Mouse (Mus musculus) left cerebral cortex, adult 2 months (tissue): ENCODE results near the gene Il6st. TPM values are rescaled to one million over a fixed set of nuclear protein-coding genes. Genes with fewer than 3 reads are reported as not detected.

Source experiments
- DNase-seq, 2 experiments: peaks; one replicate each; pipeline ENCODE4 v3.0.0; 2021 to 2022; ENCODE audit warnings: low spot score in 2 of 2, mixed read lengths in 1 of 2; ENCODE audit errors: extremely low spot score in 1 of 2
- H3K27ac ChIP-seq: fragments of 200-600 bp; 2 replicates; pipeline ENCODE4 v1.8.1; 2022
- H3K4me3 ChIP-seq: fragments of 200-600 bp; 2 replicates; pipeline ENCODE4 v1.8.1; 2022
- CTCF ChIP-seq: fragments of 200-600 bp; IDR thresholded peaks from 2 replicates; pipeline ENCODE4 v1.8.1; 2022; ENCODE audit warnings: antibody characterized with exemption, mild to moderate bottlenecking, moderate library complexity
- intact Hi-C: fragments of 180-260 bp; cut with DNase I; formaldehyde crosslinking; loops from one replicate; pipeline ENCODE4 v1.15.1; 2025
- total RNA-seq, 2 experiments: library from RNA; stranded (reverse); gene quantifications; 2 replicates each; pipeline ENCODE4 v1.2.3; 2021

The Il6st gene
- total RNA-seq, 2 experiments from 2014 or later = 73.3 to 80.1 TPM

DNA sequence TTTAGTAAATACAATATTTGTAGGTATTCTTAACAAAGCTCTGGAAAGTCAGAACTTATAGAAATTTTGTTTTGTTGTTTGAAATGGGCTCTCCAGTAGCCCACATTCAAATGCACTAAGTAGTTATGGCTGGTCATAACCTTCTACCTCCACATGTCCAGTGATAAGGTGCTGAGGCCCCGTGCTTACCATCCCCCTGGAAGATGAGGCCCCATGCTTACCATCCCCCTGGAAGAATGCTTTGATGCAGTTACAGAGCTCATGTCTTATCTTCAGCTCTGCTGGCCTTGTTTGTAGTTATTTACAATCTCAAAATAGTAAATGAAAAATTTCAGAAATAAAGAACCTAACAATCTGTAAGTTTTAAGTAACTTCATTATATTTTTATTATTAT lies 28.4 kb downstream of the Il6st start:
- Histone ChIP-seq H3K4me3 (no peak overlapping the region), H3K27ac (no peak overlapping the region)
- TF ChIP-seq CTCF = no peak
- DNase-seq = no peak
- intact Hi-C loops = no loop called here

DNA sequence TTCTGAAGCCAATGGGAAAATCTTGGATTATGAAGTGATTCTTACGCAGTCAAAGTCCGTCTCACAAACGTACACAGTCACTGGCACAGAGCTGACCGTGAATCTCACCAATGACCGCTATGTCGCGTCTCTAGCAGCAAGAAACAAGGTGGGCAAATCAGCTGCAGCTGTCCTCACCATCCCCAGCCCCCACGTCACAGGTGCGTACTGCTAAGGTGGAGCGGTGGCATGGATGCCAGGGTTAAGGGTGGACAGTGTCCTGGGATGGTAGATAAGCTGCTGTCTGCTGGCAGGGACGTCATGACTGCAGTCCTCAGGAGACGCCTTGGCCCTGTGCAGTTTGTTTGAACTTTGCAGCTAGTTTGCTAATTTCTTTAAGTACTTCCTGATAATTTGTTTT lies 30.7 kb downstream of the Il6st start:
- intact Hi-C loops = no loop called here
- no peak for DNase-seq

DNA sequence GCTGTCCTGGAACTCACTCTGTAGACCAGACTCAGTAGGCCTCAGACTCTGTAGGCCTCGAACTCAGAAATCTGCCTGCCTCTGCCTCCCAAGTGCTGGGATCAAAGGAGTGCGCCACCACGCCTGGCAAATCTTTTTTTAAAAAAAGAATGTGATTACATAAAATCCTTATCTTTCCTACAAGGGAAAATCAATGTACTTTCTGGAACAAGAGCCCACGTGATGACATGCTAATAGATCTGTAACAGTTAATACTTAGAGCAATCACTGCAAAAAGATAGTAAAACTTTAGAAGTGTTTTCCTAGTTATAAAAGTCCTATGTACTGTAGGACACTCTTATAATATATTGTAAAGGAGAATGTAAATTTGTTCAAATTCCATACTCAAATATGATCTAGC lies 36.2 kb downstream of the Il6st start:
- no peak for DNase-seq
- intact Hi-C loops = loop anchor here (10.0 kb wide), 1 partner anchor 715 kb away; no protein-coding TSS in a partner anchor
- no peak overlapping the region for H3K4me3 ChIP-seq
- TF ChIP-seq CTCF = no peak
- no peak overlapping the region for H3K27ac ChIP-seq

More for the DNA sequence above, 30.7 kb downstream of the Il6st start:
- Histone ChIP-seq H3K27ac (no peak overlapping the region), H3K4me3 (no peak overlapping the region)
- no peak for TF ChIP-seq CTCF

DNA sequence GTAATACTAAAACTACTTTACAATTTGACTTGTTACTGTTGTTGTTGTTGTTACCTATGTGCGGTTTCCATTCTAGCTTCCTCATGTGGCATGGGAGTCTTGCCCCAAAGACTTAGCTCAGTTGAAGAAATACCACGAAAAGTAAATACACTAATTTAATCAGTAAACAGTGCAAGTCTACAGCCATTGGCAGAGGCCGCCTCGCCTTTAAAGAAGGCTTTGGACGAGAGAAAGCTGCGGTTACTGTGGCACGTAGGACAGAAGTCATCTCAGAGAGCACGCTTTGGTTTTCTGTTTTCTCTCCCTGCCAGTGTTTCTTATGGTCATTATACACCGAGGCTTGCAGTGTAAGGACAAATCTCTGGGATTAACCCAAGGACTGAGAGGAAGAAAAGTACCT lies 36.6 kb downstream of the Il6st start:
- no peak for TF ChIP-seq CTCF
- H3K27ac ChIP-seq = no peak overlapping the region
- intact Hi-C loops = loop anchor here (10.0 kb wide), 1 partner anchor 716 kb away; no protein-coding TSS in a partner anchor
- H3K4me3 ChIP-seq = no peak overlapping the region
- no peak for DNase-seq

DNA sequence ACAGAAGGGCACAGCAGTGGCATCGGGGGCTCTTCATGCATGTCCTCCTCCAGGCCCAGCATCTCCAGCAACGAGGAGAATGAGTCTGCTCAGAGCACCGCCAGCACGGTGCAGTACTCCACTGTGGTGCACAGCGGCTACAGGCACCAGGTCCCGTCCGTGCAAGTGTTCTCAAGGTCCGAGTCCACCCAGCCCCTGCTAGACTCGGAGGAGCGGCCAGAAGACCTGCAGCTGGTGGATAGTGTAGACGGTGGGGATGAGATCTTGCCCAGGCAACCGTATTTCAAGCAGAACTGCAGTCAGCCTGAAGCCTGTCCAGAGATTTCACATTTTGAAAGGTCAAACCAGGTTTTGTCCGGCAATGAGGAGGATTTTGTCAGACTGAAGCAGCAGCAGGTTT lies 40.0 kb downstream of the Il6st start:
- no peak overlapping the region for H3K27ac ChIP-seq
- DNase-seq = no peak
- no peak overlapping the region for H3K4me3 ChIP-seq
- TF ChIP-seq CTCF = no peak
- intact Hi-C loops = loop anchor here (10.0 kb wide), 1 partner anchor 719 kb away; no protein-coding TSS in a partner anchor

DNA sequence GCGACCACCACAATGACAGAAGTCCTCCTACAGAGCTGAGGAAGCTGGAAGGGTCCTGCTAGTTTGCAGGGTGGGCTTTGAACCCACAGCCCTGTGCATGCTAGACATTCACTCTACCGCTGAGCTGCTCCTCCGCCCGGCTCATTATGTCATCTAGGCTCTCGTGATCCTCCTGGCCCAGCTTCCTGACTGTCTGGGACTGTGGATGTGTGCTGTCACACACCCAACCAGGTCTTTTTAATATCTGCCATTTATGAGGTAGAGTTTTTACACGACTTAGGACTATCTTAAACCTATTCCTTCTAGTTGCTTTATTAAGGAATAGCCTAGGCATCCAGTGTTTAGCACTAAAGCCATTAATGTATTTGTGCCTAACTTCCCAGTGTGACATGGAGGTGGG lies 41.6 kb downstream of the Il6st start:
- TF ChIP-seq CTCF = no peak
- no peak for DNase-seq
- no peak overlapping the region for H3K27ac ChIP-seq
- intact Hi-C loops = loop anchor here (10.0 kb wide), 1 partner anchor 721 kb away; no protein-coding TSS in a partner anchor
- H3K4me3 ChIP-seq = no peak overlapping the region

DNA sequence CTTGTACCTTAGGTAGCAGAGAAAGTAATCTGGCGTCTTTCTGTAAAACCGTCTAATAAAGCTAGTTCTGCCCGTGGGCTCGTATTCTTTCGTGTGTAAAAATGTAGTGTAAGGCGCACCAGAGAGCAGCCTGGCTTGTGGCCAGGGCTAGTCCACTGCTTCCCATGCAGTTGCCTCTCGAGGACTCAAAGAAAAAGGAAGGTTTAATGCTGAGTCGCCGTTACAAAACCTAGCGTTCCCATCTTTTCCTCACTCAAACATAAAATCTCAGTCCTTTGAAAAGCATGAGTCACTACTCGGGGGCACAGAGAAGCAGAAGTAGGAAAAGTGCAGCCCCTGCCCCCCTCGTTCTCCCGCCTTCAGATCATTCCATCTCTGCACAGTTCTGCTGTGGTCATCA lies 42.9 kb downstream of the Il6st start:
- no peak overlapping the region for H3K4me3 ChIP-seq
- no peak overlapping the region for H3K27ac ChIP-seq
- no peak for DNase-seq
- TF ChIP-seq CTCF = no peak
- intact Hi-C loops = loop anchor here (10.0 kb wide), 1 partner anchor 722 kb away; no protein-coding TSS in a partner anchor

DNA sequence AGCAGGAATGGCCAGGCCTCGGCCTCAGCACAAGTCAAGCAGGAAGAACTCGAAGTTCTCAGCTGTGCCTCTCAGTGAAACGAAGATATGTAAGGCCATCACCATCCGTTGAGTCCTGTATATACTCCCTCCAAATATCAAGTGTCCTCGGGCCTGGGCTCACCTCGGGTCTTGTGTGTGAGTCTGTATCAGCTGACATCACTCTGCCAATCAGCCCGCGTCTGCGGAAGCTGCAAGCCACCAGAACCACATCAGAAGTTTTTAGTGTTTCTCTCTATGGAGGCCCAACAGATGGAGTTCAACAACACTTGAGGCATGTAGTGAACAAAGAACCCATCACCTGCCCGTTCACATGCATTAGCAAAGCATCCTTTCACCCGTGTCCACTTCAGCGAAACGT lies 43.8 kb downstream of the Il6st start:
- Histone ChIP-seq H3K4me3 (no peak overlapping the region), H3K27ac (no peak overlapping the region)
- intact Hi-C loops = loop anchor here (2.0 to 10.0 kb wide), 2 partner anchors 235 to 723 kb away; no protein-coding TSS in a partner anchor
- TF ChIP-seq CTCF = no peak
- DNase-seq = no peak

DNA sequence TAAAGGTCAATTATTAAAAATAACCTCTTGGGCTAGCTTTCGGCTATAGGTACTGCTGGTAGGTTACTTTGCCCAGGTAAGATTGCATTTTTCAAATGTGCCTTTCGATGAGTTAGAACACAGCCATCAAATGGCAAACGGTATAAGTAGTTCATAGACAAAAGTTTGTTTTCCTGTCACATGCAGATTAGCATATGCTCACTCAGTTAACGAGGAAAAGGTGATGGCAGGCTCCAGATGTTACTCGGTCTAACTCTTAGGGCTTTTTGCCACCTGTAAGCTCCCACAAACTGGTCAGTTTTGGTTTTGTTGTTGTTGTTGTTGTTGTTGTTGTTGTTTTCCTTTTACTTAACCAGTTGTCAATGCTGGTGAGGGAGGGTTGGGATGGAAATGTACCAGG lies 44.6 kb downstream of the Il6st start:
- Histone ChIP-seq H3K4me3 (no peak overlapping the region), H3K27ac (no peak overlapping the region)
- no peak for DNase-seq
- intact Hi-C loops = loop anchor here (2.0 to 10.0 kb wide), 2 partner anchors 236 to 724 kb away; no protein-coding TSS in a partner anchor
- no peak for TF ChIP-seq CTCF

DNA sequence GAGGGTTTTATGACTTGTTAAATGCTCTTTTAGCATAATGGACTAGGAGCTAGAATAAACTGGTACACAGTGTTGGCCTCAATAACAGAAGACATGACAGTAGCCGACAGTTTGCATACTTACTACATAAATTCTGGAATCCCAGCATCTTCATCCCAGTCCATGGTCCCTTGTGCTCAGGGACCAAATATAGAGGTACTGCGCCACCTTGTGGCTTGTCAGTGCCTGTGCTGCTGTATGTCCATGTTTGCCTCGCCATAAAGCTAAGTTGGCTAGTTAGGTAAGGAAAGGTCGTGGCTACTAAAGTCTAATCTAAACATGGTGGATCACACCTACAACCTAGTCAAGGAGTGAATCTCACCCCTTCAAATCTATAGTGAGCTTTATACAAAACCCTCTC lies 45.6 kb downstream of the Il6st start:
- no peak overlapping the region for H3K4me3 ChIP-seq
- H3K27ac ChIP-seq = no peak overlapping the region
- intact Hi-C loops = loop anchor here (1.0 to 10.0 kb wide), 3 partner anchors 201 to 725 kb away; no protein-coding TSS in a partner anchor
- peak; percentile 92 for TF ChIP-seq CTCF
- peak; percentile 47 to 55 for DNase-seq

DNA sequence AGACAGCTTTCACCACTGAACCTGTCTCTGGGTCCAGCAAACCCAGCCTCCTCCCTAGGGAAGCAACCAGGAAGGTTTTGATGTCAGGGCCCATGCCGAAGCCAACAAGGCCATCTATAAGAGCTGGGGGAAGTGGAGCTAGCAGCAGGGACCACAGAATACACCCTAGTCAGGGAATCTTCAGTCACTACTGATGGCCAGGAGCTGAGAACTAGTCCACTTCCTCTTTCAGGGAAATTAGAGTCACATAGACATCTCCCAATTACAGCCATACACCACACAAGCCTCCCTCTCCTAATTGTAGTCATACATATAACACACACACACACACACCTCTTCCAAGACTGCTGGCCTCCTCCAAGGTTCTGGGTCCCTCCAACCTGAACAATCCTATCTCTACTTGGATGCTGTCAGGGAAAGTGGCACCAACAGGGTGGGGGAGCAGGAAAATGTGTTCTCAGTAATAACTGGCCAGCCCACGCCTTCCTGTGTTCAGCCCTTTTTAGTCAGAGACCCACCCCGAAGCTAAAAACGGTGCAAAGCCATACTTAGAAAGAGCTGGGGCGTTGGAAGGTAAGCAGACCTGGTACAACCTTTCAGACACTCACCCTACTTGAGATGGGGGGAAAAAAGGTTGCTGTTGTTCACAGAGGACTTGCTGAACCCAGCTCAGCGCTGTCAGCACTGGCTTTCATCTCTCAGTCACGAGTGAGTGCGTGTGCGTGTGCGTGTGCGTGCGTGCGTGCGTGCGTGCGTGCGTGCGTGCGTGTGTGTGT lies 46.8 kb downstream of the Il6st start:
- intact Hi-C loops = no loop called here
- DNase-seq = no peak
- Histone ChIP-seq H3K4me3 (no peak overlapping the region), H3K27ac (no peak overlapping the region)
- TF ChIP-seq CTCF = no peak

DNA sequence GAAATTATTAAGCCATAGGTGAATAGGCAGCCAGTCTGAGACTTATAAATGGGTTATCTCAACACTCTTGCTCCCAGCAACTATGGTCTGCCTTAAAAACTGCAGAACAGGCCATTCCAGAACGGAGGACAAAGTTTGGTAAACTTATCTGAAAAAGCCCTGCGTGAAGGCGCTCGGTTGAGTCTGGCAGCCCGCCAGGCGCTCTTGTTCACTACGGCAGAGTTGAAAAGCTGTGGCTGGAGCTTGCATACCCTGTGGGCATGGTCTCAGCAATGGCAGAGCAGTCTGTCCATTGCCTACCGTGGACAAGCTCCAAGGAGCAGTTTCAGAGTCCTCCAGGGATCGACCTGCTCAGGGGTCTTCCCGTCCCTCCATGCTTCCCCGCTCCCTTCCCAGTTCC lies 47.4 kb downstream of the Il6st start:
- TF ChIP-seq CTCF = no peak
- intact Hi-C loops = no loop called here
- no peak overlapping the region for H3K4me3 ChIP-seq
- no peak for DNase-seq
- no peak overlapping the region for H3K27ac ChIP-seq

DNA sequence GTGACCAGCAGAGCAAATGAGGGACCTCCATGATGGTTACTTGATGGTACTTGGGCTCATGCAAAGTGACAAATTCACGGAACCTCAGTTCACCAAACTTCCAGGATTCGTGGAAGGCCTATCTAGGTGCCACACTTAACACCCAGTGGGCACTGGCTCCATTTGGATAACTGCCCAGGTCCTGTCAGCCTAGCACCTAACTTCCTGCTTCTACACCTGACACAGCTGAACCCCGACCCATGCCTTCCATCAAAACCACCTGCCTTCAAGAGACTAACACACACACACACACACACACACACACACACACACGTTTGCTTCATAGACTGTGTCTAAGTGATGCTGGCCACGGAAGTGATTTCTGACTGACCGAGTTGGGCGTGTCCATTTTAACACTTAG lies 47.9 kb downstream of the Il6st start:
- no peak overlapping the region for H3K27ac ChIP-seq
- no peak overlapping the region for H3K4me3 ChIP-seq
- intact Hi-C loops = no loop called here
- no peak for DNase-seq
- TF ChIP-seq CTCF = no peak
